Mouse (Mus musculus) heart, adult 18-20 months (tissue): ENCODE results near the gene Egfl6. TPM values are rescaled to one million over a fixed set of nuclear protein-coding genes. Genes with fewer than 3 reads are reported as not detected.

Source experiments
- DNase-seq, 2 experiments: peaks; one replicate each; pipeline ENCODE4 v3.0.0; 2021 to 2022; ENCODE audit warnings: mixed read lengths in 1 of 2
- long read RNA-seq, 2 experiments: library from polyadenylated mRNA; stranded (forward); transcript quantifications; one replicate each; pipeline ENCODE4 v2.0.0; 2021
- total RNA-seq, 2 experiments: library from RNA; stranded (reverse); gene quantifications; 2 replicates each; pipeline ENCODE4 v1.2.3; 2021

Egfl6 gene
- under 1 TPM; 0.12 to 0.21 TPM for total RNA-seq
- long read RNA-seq, experiment 1: 0 reads
- long read RNA-seq, experiment 2: 0 reads

DNA sequence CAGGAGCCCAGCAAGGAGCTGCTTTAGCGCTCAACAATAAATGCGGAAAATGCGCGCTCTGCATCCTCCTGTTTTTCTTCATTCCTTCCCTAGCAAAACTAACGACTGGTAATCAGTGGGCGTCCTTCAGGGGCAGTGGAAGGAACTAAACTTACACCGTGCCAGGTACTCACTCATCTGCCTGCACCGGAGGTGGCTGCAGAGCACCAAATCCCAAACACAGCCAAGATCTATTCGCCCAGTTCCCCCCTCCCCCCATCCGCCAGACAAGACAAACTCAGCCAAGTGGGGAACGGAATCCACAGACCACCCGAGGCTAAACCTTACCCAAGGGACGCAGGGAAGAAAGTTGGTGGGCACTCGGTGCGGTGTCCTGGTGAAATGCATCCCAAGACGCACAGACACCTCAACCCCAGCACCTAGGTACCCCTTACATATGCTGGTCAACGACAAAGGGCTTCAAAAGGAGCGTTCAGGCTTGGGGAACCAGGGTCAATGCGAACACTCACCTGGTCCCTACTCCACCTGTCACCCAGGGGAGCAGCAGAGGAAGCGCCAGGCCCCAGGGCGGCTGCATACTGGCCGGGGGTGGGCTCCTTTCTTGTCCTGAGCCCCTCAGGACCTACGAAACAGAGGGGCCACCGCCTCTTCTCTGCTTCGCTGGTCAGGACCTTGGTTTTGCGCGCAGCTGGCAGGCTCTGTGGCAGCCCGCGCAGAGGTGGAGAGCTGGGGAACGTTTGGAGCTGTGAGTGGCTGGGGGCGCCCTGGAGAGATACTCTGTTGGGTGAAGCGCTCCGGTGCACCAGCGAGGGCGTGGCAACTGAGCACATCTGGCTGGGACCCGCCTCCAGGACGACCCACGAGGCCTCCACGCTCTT lies at the start of gene Egfl6:
Gene Egfl6, minus strand, starts transcription at position 774 of the 878 bp plus-strand sequence.
- DNase-seq: peak in 1 of 2 experiments; percentile 2

GRCm38 (mm10) chrX:166626866-166627570 lies 41.5 kb upstream of the Egfl6 start:
- DNase-seq: peak; percentile 23 to 37

DNA sequence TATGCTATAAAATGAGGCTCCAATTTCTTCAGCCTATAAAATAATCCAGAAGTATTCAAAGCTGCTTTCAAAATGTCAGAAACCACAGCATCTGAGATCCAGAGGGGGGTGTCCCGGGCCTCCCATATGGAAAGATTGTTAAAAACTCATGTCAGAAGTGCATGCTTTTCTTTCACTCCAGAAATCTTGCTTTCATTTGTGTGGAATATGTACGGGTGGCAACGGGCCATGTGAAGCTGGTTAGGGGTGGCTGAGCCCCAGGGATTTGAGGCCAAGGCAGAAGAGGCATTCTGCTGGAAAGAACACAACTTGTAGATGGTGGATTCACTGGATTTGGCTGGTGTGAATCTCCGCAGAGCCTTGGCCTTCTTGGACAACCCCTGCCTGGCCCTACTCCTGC lies 40.7 kb upstream of the Egfl6 start:
- no peak for DNase-seq

DNA sequence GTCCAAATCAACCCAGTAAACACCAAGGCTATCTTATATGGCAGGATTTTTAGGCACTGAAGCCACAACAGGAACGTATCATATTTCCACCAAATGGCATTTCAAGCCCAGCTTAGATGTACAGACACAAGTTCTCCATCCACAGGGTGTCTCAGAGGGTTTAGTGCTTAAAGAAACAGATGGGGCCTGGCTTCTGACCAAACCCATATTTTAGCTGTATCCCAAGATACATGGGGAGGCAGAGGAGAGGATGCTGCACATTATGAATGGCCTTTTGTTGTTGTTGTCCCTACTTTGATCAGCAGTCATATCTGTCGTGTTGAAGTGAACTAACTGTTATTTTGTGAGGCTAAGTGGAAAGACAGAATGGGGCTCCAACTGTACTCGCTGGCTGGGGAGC lies 37.7 kb upstream of the Egfl6 start:
- no peak for DNase-seq

GRCm38 (mm10) chrX:166621560-166622301 lies 36.2 kb upstream of the Egfl6 start:
- no peak for DNase-seq

GRCm38 (mm10) chrX:166620900-166621299 lies 35.4 kb upstream of the Egfl6 start:
- no peak for DNase-seq

DNA sequence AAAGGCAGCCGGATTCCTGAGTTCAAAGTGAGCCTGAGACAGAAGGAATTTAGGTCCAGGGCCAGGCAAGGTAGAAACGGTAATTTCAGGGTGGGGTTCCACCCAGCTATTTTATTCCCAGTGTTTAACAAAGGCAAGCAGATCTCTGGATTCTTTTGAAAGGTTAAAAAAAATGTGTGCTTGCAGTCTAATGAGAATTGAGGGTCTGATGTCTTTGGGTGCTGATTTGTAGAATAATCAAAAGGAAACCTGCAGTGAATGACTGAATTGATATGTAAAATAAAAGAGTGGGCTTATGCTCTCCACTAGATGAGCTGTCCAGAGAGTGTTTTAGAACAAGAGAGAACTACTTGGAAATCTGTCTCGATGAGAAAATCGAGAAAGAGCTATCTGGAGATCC lies 33.6 kb upstream of the Egfl6 start:
- DNase-seq: no peak

- no peak for DNase-seq
Measured at GRCm38 (mm10) chrX:166615191-166615590, 29.7 kb upstream of the Egfl6 start.

DNA sequence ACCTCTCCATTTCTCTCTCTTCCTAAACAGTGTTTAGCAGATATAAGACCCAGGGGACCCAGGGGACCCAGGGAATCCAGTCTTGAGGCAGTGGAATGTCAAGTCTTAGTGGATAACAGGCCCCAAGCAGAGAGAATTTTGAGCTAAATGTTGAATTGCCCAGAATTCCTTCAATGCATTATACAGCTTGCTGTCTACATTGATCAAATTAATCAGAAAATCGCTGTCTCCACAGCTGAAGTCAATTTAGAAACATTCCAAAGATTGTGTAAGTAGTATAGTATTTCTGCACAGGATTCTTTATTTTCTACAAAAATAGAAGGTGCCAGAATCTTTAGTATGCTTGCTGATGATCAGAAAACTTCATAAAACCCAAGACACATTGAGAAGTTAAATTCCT lies 9.4 kb downstream of the Egfl6 start:
- no peak for DNase-seq

DNA sequence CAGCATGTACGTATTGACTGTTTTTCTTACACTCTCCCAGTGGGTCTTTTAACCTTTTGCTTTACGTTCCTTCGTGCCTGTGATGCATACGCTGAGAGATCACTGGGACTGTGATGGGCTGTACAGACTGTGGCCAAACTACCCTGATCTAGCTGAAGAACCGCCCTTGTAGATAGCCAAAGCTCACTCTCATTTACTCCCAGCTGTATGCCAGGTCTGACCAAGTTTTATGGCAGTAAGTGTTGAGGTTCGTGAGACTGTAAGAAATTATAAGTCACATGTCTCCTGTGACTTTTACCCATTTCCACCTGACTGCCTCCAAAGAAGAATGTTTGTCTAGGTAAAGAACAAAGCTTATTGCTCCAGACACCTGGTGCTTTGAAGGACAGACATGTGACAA lies 19.5 kb downstream of the Egfl6 start:
- DNase-seq: no peak

GRCm38 (mm10) chrX:166565401-166565800 lies 20.1 kb downstream of the Egfl6 start:
- no peak for DNase-seq

DNA sequence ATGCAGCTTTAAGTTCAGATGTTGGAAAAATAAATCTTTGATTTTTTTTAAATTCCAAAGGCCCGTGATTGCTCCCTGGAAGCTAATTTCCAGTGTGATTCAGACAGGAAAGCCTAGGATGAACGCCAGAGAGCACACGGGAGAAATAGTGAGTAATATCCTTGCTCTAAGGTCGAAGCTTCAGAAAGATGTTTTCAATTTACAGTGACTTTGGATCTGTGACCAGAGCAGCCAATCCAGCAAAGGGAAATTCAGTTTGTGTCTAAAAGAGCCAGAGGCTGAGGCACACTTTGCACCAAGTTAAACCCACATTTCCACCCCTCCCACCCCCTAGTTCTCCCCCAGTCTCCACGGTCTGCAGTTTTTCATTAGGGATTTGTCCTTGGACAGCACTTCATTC lies 20.6 kb downstream of the Egfl6 start:
- DNase-seq: no peak

DNA sequence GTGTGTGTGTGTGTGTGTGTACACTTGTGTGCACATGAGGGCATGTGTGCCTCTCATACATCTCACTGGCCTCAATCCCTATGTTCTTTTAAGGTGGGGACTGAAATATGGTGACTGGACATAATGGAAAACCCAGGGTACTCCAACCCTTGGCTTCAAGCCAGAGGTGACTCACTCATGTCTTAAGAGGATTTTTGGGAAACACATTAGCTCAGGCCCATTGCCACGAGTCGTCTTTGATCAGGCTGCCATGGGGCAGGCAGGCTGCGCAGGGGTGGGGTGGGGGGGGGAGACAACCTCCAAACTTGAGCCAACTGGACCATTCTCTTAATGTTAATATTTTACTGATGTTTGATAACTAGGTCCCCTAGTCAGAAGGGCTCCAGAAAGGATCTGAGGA lies 26.2 kb downstream of the Egfl6 start:
- DNase-seq: no peak

DNA sequence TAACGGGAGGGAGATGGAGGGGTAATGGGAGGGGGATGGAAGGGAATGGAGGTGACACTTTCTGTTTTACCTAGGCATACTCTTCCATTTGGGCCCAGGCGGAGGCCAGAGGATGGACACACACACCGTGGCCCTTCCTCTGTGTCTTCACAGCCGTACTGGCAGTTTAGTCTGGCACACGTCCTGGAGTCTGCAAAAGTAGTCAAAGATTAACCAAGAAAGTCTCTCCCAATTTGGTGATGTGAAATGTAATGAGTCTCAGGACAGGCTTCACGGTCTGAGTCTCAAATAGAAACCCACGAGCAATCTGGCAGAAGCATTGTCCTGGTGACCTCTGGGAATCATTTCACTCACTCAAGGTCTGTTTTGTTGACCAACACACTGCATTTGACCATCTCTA lies 33.2 kb downstream of the Egfl6 start:
- no peak for DNase-seq

- DNase-seq: no peak
Measured at GRCm38 (mm10) chrX:166546495-166546894, 39.0 kb downstream of the Egfl6 start.

DNA sequence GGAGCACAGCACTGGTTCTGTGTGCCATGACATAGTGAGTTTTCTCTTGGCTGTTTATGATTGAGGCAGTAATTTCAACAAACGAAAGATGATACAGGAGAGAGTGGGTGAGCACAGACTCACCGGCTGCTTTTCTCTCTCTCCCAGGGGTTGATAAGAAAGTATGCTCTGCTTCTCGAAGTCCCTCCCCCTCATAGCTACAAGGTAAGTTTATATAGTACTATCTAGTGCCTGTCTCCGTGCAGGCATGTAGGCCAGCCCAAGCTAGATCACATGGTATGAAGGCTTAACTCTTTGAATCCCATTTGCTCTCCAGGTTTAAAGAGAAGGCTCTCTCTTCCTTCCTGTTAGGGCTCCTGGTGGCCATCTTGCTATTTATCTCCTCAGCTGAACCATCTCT lies 50.4 kb downstream of the Egfl6 start:
- DNase-seq: no peak

- DNase-seq: no peak
Measured at GRCm38 (mm10) chrX:166533432-166533831, 52.1 kb downstream of the Egfl6 start.

DNA sequence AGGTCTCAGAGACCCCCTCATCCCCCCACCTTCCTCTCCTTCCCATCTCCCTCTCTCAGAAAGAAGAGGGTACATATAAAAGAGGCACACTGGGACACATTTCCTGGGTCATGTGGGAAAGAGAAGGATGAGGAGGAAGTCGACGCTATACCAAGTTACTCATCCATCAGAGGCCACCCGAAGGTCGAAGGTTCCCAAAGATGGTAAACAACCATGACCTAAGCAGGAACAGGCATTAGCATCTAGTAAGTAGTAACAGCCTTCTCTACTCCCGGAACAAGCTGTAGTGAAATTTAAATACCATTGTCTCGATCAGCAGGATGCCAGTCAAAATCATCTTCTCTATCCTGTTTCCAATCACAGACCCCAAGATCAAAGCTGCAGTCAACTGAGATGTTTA lies 53.8 kb downstream of the Egfl6 start:
- DNase-seq: no peak

GRCm38 (mm10) chrX:166528126-166528525 lies 57.4 kb downstream of the Egfl6 start:
- no peak for DNase-seq

DNA sequence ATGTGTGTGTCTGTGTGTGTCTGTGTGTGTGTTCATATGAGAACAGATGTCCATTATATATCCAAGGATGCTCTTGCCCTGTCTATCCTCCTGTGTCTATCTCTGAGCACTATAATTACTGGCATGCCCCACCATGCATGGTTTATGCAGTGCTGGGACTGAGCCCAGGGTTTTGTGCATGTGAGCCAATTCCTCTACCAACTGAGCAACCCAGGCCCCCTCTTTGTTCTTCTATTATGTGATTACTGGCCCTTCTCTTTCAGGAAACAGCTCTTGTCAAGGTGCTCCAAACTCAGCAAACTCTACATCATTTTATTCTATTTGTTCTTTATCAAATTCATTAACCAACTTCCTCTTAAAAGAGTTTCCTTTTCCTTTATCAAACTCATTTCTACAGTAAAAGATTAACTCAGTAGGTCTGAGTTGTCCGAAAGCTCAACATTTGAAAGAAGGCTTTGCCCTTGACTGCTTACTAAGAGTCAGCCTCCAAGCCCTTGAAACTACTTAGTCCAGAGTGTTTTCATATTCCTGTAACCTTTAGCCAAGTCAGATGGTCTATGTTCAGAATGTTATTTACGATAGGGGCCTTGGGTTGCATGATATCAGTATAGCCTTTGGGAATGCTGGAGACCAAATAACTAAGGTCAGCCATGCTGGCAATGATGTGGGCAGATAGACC lies 59.7 kb downstream of the Egfl6 start:
- DNase-seq: no peak

DNA sequence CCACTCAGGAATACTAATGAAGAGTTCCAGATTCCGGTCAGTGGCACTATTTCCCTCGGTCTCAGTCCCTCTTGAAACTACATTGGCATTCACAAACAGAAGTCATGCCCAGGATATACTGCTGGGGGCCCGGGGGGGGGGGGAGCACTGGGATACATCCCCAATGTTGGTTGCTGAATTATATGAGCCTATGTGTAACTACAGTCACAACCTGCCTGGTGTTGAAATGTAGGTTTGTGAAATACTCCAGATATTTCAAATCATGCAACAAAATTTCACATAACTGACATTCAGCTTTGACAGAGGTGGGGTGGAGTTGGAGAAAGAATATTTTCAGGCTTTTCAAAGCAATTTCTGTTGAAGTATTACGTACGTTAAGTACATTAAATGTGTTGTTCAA lies 64.7 kb downstream of the Egfl6 start:
- no peak for DNase-seq

- DNase-seq: peak; percentile 29 to 39
Measured at GRCm38 (mm10) chrX:166518345-166518744, 67.2 kb downstream of the Egfl6 start, which contains the start of gene Tceanc. Tceanc (minus strand) TSS chrX:166518567.
